Mouse (Mus musculus) ovary, adult 18-20 months (tissue): Measurements from ENCODE around the gene Ak1.

ENCODE experiments used
- DNase-seq: peaks from one replicate; pipeline ENCODE4 v3.0.0; 2022; ENCODE audit warnings: low spot score, mixed read lengths

Ak1 gene

GRCm38 (mm10) chr2:32628044-32628550, 6.5 kb downstream of the Ak1 start:
- no peak for DNase-seq

- no peak for DNase-seq
Observed at GRCm38 (mm10) chr2:32628729-32629128, 7.2 kb downstream of the Ak1 start.

- peak; percentile 66 for DNase-seq
Observed at GRCm38 (mm10) chr2:32629276-32629976, 7.9 kb downstream of the Ak1 start.

DNA sequence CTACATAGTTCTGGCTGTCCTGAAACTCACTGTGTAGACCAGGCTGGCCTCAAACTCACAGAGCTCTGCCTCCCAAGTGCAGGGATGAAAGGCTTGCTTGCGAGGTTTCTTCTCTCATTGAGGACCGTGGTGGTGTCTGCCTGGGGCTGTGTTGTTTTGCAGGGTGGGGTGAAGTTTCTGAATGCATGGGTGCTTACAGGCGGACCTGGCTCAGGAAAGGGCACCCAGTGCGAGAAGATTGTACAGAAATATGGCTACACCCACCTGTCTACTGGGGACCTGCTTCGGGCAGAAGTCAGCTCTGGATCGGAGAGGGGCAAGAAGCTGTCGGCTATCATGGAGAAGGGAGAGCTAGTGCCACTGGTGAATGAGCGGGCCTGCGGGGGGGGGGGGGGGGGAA, 8.5 kb downstream of the Ak1 start:
- no peak for DNase-seq

GRCm38 (mm10) chr2:32631046-32631445, 9.5 kb downstream of the Ak1 start:
- no peak for DNase-seq

GRCm38 (mm10) chr2:32631737-32632394, 10.3 kb downstream of the Ak1 start:
- DNase-seq: no peak

DNA sequence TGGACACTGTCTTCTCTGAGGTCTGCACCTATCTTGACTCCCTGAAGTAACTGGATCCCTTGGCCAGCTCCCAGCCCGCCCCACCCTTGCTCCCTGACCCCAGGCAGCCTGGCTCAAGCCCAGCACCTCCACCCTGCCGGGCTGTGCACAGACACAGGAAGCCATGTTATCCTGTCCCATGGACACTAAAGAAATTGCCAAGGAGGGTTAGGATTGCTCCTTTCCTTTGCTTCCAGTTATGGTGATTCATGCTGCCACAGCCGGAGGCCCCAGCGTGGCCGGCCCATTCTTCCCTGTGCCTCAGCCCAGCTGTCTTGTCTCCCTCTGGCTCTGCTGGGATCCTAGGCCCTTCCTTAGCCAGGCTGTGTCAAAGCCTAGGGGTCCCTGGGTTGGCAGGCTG, 12.1 kb downstream of the Ak1 start:
- no peak for DNase-seq

DNA sequence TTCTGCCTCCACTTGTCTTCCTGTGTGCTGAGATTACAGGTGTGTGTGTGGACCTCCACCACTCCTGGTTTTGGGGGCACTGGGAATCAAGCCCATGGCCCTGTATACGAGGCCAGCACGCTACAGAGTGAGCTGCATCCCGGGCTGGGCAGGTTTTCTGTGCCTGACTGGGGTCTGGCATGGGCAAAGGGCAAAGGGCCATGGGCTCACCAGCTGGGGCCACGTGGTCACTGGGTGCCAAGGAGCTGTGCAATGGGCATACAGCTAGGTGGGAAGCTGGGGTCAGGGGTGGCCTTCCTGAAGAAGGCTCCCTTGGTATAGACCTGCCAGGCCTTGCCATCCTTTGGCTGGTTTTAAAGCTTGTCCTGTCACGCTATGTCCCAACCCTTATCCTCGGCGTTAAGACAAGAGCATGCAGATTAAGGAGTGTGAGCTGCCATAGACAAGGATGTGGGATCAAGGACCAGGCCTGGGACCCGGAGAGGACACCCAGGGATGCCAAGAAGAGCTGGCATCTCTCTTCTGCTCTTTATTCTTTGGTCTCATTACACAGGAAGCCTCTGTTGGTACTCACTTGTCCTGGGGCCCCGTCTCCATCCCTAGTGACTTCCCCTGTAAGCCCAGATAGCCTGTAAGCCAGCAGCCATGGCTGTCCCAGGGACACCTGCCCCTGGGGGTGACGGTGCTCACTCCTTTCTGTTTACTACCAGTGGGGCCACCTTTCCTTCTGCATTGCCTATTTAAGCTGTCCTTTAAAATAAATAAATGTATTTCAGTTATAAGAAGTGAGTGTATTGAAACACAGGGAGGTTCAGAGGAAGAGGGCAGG, 12.9 kb downstream of the Ak1 start:
- DNase-seq: no peak

GRCm38 (mm10) chr2:32636617-32637016, 15.1 kb downstream of the Ak1 start:
- DNase-seq: no peak

GRCm38 (mm10) chr2:32637778-32638281, 16.3 kb downstream of the Ak1 start:
- no peak for DNase-seq

GRCm38 (mm10) chr2:32639632-32640031, 18.1 kb downstream of the Ak1 start:
- no peak for DNase-seq

DNA sequence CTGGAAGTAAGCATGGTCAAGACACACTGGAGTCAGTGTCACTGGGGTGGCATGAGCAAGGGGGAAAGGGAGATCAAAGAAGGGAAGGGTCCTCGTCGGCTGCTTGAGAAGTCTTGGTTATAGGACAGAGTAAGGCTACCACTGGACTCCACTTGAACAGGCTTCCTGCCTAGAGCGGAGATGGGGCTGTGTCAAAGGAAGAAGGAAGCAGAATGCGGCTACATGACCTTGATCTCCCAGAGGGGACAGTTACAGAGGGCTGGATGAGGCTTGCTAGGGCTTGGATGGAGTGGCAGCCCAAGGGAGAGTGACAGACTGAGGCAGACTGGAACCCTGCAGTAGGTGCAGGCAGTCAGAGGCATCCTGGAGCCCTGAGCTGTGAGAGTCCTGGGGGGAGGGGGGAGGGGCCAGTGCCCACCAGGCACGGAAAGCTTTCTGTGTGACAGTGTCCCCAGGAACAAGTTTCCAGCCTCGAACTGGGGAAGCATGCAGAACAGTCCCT, 19.0 kb downstream of the Ak1 start:
- DNase-seq: no peak

DNA sequence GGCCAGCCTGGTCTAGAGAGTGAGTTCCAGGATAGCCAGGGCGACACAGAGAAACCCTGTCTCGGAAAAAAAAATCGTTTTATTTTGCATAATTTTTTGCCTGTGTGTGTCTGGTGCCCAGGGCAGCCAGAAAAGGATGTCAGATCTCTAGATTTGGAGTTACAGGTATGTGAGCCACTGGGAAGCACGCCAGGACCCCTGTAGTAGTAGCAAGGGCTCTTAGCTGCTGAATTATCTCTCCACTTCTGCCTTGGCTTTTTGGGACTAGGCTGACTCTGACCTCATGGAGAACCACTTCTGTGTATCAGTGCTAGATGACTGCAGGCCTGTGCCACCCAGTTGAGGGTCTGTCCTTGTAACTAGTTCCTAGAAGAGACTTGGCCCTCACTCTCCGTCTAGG, 20.3 kb downstream of the Ak1 start:
- DNase-seq: no peak

- no peak for DNase-seq
Observed at GRCm38 (mm10) chr2:32642813-32643212, 21.3 kb downstream of the Ak1 start.

DNA sequence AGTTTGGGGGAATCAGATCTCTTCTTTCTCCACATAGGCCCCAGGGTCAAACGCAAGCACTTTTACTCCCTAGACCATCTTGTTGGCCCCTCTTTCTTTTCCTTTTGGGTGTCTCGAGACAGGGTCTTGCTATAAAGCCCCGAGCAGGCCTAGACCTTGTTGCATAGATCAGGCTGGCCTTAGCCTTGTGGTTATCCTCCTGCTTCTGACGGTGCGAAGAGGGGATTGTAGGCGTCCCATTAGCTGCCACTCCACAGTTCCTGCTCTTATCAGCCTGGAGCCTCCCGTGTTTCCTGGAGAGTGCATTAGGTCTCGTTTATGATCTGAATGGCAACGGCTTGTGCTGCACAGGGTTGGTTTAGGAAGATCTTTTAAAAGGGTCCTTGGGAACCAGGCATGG, 22.5 kb downstream of the Ak1 start:
- no peak for DNase-seq

DNA sequence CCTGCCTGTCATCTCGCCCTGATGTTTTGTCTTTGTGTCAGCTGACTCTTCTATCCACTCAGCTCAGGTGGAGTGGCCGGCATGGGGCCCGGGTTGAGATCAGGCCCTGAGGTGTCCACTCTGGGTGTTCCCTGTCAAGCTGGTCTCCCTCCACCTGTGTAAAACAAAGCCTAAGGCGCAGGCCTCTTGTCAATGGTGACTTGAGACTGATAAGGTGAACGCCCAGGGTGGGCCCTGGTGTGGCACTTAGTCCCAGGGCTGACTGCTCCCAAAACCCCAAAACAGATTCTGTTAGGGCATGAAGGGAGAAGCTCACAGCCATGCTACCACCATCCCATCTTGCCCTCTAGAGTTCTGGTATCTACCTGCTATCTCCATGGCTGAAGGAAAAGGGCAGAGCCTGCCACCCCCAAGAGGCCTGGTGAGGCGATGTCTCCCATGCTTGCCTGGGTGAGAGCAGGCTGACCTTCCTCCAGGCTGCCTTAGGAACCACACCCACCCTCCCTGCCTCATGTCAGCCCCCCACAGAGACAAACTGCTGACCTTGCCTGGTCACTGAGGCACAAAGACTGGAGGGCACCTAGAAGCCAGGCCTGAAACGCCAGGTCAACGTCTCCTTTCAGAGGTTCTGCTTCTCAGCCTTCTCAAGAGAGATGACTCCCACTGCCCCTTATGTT, 23.4 kb downstream of the Ak1 start:
- DNase-seq: no peak

DNA sequence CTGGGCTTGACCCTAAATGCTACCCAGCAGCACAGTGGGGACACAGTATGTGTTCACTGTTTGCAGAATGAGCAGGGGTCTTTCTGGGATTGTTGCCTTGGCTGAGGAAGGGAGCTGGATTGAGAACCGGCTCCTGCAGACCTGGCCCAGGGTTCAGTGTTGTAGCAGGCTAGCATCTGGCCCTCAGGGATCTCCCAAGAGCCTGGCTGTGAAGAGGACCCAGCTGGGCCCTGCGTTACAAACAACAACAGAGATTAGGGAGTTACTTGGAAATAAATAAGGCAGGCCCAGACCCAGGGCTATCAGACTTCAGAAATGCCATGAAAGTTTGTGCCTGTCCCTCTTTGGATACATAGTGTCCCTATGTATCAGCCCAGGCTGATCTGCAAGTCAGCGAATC, 24.1 kb downstream of the Ak1 start:
- DNase-seq: no peak

GRCm38 (mm10) chr2:32646379-32647056, 25.0 kb downstream of the Ak1 start, which contains the start of gene Eng:
Eng (plus strand) TSS chr2:32646595.
- no peak for DNase-seq

GRCm38 (mm10) chr2:32647366-32647765, 25.8 kb downstream of the Ak1 start:
- no peak for DNase-seq

GRCm38 (mm10) chr2:32653764-32654163, 32.2 kb downstream of the Ak1 start:
- DNase-seq: no peak

DNA sequence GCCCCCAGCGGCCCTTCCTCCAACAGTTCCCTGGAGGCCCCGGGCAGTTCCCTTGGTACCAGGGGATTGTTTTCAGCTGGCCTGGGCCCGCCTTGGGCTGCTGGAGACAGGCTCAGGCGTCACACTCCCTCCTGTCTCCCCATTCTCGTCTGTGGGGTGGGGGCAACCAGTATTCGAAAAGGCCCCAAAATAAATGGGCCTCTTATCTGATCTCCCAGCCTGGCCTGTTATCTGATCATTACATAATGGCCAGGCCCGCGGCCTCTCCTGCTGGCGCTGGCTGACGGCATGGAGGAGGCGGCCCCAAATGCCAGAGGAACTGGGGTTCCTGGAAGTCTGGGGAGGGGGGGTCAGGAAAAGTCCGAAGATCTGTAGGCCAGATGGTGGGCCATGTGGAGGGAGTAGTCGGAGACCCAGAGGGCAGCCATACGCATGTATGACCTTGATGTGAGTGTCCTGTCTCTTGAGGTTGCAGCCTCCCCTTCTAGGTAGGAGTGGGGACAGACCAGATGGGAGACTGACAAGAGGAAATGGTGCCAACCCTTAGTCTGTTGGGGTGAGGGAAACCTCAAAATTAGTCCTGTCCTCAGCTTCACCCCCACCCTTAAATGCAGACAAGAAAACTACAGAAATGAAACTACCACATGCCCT, 33.3 kb downstream of the Ak1 start:
- no peak for DNase-seq
